Mouse (Mus musculus) lung, postnatal 25 days (tissue): ENCODE measurements around the gene Atp2c1.

Experiments
- DNase-seq: peaks from one replicate; pipeline ENCODE4 v3.0.0; 2022; ENCODE audit warnings: low spot score

The Atp2c1 gene

DNA sequence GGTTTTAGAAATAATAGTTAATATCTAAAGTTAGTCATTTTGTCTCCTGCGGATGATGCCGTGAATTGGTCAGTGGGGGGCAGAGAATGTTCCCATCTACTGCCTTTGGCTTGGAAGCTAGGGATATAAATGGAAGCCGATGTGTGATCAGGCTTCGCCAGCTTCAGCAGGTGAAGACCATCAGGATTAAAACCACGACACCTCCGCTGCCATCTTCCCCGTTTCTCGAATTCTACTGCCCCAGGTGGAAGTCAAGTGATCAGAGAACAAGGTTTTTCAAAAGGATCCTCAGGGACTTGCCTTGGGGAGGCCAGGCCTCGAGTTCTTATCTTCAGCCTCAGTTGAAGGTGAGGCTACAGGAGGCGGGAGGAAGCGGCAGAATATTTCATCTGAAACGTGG lies at the start of gene Atp2c1:
TSS of gene Atp2c1 (minus strand) at position 101 of the 400 bp plus-strand sequence.
- DNase-seq: no peak

DNA sequence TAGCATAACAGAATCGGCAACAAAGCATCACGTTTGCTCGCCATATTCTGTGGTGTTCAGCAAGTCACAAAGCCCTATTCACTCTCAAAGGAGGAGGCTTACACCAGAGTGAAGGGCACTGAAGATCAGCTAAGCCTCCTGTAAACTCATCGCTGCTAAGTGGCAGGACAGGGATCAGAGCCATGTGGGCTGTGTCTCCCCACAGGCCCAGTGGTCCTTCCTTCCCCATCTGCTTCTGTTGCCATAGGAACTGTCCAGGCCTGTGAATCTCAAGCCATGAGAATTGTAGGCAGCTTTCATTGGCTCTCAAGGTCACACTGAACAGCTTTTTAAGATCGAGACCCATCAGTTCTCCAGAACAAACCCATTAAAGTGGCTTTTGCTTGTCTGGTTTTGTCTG lies 30.3 kb upstream of the Atp2c1 start:
- no peak for DNase-seq

DNA sequence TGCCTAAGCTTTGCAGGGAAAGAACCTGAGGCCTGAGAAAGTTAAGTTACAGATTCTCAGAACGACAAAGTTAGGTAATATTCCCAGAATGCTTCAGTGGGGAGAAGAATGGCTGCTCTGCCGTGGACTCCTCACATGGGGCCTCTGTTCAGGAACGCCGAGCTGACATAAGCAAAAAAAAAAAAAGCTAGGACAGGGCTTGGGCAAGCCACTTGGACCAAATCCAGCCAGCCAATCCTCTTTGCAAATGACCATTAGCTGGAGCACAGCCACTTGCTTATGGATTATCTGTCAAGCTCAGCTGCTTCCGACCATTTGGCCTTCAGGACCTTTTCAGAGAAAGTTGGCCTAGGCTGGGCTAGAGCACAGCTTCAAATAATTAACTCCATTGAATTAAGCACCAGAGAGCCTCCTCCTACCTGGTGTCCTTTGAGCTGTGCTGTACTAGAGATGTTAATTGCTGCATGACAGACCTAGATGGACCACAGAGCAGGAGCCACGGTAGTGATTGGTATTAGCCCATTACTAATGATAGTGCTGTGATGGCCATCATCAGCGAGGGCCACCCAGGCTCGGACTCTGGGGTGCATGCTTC lies 29.1 kb upstream of the Atp2c1 start:
- no peak for DNase-seq

DNA sequence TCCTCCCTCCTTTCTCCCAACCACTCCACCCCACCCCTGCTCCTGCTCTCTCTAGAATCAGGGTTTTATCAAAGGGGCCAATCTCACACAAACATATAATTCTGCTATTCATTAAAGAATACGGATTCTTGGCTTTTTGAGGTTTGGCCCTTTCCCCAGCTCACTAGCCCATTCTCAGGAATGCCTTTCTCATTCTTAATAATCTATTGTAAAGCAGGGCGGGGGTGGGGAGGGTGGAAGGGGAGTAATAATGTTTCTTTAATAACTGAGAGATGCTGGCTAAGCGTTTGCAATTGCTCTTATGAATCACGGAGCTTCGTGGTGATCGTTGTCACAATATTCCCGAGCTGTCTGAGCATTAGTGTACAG lies 27.3 kb upstream of the Atp2c1 start:
- no peak for DNase-seq

DNA sequence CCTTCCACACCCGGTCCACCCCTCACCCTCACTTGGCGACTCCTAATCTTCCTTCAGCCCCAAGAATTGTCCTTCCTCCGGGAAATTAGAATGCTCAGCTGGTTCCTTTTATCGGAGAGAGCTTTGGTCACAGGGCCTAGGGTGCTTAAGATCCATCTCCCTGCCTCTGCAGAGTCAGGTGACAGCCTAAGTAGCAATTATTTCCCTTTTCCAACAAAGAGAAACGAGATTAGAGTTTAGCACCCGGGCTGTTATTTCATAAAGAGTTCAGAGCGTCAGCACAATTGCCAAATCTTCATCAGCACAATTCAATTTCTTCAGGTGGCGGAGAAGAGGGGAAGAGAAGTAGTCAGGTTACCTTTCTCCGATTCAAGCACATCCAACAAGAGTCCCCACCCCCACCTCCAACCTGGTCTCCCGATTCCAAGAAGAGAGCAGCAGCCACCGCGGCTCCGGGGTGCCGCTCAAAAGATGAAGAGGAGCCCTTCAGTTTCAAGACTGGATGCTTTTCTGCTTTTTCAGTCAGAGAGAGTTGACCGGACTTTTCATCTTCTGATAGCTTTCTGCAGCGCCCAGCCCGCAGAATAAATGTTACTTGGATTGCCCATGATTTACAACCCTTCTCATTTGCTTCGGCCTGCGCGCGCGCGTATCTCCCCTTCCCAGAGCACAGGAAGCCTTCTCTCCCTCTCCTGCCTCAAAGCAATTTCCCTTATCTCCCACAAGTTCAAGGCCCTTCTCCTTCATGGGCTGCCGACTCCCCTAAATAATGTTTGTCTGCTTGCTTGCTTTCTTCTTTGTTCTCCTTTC lies 26.7 kb upstream of the Atp2c1 start:
- no peak for DNase-seq

DNA sequence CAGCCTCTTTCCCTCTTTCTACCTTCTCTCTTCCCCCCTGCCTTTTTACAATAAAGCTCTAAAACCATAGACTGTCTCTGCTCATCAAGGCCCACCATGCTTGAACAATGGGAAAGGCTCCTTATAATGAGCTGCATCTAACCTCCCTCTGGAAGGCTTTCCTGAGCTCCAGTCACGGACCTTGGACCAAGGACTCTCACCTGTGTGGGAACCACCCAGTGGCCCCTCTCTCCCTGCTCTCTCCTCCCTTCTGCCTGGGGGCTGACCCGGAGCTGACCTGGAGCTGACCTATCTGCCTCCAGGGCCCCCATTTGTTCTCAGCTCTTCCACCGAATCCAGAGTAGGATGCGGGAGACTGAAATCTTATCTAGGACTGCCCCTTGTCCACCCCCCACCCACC lies 24.3 kb upstream of the Atp2c1 start:
- no peak for DNase-seq

DNA sequence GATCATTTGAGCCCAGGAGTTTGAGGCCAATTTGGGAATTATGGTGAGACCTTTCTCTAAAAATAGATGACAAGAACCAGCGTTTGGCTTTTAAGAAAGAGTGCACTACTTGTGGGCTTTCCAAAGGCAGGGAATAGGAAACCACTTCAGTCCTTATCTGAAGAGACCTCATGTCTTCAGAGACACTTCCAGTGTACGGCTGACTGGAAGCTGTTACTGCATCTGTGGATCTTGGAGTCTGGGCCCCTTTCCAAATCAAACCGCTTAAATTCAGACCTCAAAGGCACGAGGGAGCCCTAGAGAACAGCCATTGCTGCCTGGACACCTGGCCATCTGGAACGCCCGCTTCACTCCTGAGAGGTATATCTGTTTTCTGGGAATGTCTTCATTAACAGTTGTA lies 22.0 kb upstream of the Atp2c1 start:
- no peak for DNase-seq

DNA sequence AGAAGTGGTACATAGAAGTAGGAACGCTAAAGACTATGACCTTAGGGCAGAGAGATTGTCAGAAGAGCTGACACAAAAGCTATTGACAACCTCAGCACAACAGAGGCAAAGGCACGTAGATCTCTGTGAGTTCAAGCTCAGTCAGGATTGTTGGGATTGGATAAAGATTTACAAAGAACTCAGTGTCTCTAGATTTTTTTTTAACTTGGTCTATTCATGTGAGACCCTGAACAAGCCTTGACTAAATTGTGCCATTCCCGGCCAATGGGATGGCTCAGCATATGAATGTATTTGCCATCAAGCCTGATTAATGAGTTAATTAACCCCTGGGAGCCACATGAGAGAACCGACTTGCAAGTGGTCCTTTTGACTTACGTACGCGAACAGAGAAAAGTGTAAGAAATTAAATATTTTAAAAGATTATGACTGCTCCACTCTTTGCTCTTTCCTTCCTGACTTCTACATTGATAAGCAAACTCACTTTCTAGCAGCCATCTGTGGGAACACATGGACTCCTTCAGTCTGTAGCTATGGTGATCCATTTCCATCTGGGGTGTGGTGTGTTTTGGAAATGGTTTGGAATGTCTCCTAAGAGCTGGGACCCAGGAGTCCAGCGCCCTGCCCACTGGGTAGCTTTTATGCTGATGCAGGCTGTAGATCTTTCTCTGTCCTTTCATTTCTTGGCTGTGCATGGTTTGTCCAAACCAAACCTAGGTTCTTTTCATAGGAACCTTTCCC lies 17.1 kb upstream of the Atp2c1 start:
- no peak for DNase-seq

DNA sequence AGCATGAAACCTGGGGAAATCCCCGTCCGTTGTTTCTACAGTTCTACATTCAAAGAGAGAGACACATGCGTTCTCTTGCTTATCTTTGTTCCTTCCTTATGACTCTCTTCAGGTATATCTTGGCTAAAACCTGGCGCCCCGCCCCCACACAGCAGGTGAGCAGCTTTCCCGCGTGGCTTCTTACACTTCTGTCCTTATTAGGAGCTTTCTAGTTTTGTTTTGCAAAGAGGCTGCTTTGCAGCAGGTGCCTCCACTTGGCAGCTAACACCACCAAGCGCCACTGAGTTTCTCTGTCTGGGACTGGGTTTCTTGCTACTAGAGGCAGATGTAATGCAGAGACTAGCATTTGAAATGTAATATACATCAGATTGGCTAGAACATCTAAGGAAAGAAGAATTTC lies 10.4 kb upstream of the Atp2c1 start:
- DNase-seq: no peak

DNA sequence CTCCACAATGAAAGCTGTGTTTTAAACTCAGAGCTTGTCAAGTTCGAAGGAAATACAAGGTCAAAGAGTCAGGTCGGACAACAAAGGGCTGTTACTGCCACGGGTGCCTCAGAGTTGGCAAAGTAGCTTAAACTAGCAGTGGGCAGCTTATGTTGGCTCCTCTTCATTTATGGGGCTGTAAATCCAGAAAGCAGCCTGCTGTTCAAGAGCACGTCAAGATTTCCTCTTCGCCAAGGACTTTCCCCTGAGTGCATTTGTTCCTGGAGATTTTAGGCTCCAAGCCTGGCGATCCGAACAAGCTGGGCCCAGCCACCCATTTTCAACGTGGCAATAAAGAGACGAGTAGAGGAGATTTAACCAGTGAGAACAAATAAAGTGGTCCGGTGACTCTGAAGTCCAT lies 9.8 kb upstream of the Atp2c1 start:
- DNase-seq: no peak

DNA sequence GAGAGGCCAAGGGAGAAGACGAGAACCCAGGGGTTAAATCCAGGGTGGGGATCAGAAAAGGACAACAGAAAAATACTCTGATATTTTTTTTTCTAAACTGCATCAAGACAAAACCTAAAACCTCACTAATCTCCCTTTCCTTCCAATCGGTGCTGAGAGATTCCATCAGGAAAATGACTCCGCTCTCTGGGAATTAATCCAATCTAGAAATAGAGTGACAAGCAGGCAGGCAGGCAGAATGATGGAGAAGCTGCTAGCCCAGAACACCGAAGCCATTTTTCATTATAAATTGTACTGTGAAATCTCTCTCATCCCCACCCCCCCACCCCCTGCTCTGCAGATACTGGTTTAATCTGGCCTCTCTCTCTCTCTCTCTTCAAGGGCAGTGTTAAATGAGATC lies 1.8 kb downstream of the Atp2c1 start:
- no peak for DNase-seq

DNA sequence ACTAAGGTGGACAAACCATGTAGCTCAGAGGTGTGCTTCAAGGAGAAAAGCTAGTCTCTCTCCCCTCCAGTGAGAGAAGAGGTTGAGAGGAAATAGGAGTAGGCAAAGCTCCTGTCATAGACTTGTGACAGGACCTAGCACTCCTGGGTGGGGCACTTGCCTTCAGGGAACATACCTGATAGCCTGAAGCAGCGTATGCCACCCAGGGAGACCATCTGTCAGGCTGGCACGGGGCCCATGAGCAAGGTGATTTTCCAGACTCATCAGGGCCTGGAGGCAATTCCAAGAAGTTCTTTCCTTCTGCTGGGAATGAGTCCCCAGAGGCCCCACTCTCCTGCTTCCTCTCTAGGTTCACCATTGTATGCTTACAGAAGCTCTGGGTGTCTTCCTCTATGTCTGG lies 4.1 kb downstream of the Atp2c1 start:
- DNase-seq: no peak

DNA sequence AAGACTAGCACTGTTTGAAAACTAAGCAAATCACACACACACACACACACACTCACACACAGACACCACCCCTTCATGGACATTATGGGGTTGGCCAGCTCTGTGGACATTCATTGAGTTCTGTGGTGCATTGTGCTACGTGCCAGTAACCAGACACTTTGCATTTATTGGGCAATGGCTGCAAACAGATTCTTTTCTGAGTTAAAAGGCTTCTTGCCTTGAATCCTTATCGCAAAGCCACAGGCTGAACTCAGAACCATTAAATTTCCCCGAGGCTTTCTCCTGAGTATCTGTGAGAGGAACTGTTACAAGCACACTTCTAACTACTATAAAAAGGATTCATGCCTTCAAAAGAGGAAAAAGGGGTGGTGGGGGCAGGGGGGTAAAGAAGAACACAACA lies 5.1 kb downstream of the Atp2c1 start:
- DNase-seq: no peak

DNA sequence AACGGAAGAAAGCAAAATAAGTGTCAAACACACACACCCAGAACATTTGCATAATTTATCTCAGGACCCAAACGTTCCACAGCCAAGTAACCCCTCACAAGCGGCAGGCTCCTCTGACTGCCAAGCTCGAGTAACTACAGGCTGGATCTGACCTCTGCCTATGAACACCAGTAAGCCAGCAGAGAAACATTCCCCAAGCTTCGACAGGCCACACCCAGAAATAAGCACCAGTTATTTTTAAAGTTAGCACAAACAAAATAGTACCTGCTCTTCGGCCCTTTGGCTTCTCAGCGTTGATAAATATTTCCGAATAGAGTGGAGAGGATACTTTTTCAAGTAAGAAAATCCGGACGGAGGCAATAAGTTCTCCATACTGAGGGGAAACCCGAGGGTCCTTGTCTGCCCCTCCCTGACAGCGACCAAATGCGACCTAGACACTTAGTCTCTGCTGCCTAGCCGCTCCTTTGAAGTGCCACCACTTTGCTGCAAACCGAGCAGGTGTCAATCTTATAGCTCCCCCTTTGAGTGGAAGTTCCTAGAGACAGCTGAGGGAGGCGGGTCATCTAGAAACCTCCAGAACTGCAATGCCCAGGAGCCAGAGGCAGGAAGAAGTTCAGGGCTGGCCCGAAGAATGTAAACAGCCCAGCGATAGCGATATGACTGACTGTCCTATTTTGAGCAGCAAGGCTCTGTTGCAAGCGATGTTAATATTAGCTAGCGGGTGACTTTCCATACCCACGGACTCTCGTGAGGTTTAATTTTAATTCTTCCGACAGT lies 6.2 kb downstream of the Atp2c1 start:
- peak; percentile 28 for DNase-seq

DNA sequence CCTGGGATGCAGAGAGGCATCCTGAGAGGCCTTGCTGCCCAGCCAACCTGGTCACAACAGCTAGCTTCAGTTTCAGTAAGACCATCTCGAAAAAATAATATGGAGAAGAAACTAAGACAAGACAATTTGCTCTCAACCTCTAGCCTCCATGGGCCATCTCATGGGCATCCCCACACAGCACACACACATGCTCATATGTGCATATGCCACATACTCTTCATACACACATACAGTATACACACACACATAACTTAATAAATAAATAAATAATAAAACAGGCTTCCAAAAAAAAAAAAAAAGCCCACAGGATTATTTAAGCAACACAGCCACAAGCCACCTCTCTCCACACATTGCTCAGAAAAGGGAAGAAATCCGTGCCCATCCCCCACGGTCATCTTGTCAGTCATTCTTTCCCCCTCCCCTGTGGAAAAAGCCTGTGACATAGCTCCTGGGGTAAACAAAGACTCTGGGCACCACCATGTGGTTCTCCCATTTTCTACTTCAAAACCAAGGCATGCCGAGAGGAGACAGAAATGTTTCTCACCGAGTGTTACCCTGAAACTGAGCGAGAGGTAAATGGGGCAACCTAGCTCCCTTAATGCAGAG lies 7.7 kb downstream of the Atp2c1 start:
- DNase-seq: no peak

DNA sequence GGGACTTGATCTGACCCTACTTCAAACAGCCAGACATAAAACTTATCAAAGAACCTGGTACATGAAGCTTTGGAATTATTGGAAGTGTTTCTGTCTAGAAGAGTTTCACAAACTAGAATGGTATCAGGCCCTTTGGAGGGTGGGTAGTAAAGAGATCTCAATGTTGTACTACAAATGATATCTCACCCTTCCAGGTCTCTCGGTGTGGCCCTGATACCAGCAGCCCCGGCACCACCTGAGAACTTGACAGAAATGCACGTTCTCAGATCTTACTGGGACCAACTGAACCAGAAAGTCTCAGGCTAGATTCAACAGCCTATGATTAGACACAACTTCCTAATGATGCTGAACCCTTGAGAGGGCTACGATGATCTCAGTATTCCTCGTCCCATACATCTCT lies 23.4 kb downstream of the Atp2c1 start:
- DNase-seq: no peak

DNA sequence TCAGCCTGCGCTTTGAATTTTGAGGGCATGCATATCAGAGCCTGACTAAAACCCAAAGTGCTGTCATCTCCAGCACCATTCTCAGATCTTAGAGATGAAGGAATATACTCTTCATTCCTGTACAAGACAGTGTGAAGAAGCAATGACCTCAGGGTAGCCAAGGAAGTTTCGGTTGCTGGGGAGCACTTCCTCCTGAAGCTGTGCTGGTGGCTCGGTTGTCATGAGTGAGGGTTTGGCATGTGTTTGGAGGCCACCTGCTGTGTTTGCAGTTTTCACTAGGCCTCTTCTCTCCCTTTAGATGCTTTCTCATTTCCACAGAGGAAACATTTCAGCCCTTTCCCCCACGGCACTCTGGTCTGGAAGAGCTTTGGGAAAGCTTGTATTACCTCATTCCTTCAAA lies 24.7 kb downstream of the Atp2c1 start:
- no peak for DNase-seq

DNA sequence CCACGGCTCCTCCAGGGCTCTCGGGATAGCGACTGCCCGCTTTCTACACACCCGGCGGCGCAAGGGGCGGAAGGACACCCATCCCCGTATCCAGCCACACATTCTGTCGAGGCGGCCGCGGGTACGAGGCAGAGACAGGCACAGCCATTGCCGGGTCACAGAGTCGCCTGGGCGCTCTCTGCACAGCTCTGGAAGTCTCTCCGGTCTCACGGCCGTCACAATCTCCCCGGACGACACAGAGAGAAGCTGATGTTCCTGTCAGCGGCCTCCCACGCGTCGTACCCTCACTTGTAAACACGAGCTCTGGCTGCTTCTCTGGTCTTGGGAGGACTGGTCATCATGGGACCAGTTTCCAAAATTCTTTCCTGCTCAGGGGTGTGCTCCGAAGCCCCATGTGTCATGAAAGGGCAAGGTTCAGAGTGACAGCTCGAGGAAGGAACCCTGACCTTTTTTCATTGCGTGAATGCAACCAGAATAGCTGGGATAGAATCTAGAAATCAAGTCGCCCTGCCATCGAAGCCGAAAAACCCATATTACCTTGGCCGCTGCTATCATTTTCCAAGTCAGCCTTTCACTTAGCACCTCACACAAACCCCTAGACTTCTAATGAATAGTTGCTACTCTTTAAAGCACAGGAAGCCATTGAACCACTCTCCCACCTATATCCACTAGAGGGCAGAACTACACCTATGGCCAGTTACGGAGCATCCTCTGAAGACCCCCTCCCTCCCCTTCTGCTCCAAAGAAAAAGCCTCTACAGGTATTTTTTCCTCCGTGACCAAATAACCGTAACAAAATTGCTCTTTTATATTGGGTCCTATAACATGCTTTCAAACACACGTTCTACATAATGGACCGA lies 31.6 kb downstream of the Atp2c1 start:
- DNase-seq: peak; percentile 66

DNA sequence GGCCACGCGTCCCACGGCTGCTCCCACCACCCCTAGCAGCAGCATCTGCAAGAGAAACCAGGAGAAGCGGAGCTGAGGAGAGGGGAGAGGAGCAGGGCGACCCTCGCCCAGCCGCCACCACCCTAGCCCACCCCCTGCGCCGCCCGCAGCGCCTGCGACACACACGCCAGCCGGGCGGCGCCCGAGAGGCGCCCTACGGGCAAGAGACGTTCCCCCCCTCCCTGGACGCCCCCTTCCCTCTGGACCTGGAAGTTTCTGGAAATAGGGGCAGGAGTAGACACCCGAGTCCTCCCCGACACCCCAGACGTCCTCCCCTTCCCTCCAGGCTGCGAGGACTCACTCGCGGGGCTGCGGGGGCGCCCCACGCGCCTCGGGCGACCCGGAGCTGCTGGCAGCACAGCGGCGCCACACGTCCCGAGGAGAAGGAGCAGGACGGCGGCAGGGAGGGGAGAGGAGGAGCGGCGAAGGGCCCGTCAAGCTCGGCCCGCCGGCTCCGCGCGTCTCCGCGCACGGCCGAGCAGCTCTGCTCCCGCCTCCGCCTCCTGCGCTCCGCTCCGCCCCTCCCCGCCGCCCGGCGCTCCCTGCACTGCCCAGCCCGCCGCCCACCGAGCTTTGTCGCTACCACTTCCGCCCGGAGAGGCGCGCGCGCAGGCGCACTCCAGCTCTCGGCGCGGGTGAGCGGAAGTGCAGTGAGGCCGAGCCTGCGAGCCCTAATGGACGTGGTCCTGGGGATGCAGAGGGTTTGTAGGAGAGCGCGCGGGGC lies 32.4 kb downstream of the Atp2c1 start:
- DNase-seq: peak; percentile 97

DNA sequence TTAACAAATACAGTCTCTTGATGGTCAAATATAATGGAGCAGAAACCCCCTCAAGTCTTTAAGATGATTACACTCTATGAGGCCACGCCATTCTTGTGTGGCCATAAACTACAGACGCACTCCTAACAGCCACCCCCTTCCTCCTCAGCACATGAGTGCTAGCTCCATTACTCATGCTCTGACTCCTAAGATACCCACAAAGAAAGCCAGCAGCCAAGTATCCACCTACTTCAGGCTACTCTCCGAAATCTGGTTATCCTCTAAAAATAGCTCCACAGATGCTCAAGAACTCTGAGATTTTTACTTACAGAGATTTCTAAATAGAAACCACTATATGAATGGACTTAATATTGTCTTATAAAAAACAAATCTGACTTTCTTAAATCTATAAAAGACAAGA lies 34.4 kb downstream of the Atp2c1 start:
- no peak for DNase-seq
